Mouse (Mus musculus) ES-E14 (cell line): ENCODE results near the gene Stat3. TPM values are rescaled to one million over a fixed set of nuclear protein-coding genes. Genes with fewer than 3 reads are reported as not detected.
A peak's percentile ranks its signal among the peaks of the same experiment; 100 is the strongest.

Experiments
- DNase-seq: peaks from one replicate; pipeline ENCODE4 v3.0.0-alpha.2; 2013; ENCODE audit warnings: low read depth, low spot score
- H3K27ac ChIP-seq: 2 replicates; pipeline ENCODE4 v1.5.1; 2012; ENCODE audit warnings: low read depth, mild to moderate bottlenecking, low read length, moderate library complexity, mixed read lengths; ENCODE audit not compliant: poor library complexity, insufficient read depth, severe bottlenecking
- H3K36me3 ChIP-seq: 2 replicates; pipeline ENCODE4 v1.6.1; 2012; ENCODE audit warnings: mild to moderate bottlenecking, low read length, moderate library complexity, mixed read lengths; ENCODE audit not compliant: control insufficient read depth, poor library complexity, insufficient read depth, severe bottlenecking
- H3K4me1 ChIP-seq, 2 experiments: fragments of 150-350 bp in 1 of 2; sonication (generic) in 1 of 2; 2 replicates each; pipeline ENCODE4 v1.6.1; 2012; ENCODE audit warnings: low read length in 2 of 2, mild to moderate bottlenecking in 1 of 2, mixed read lengths in 1 of 2; ENCODE audit not compliant: control insufficient read depth in 2 of 2, insufficient read depth in 2 of 2, poor library complexity in 1 of 2
- H3K4me3 ChIP-seq, 2 experiments: fragments of 150-350 bp in 1 of 2; sonication (generic) in 1 of 2; 2 replicates each; pipeline ENCODE4 v1.5.1; 2012; ENCODE audit warnings: low read length in 2 of 2, low read depth in 1 of 2, mild to moderate bottlenecking in 1 of 2, mixed read lengths in 1 of 2; ENCODE audit not compliant: insufficient read depth in 1 of 2, poor library complexity in 1 of 2, severe bottlenecking in 1 of 2
- H3K9ac ChIP-seq: 2 replicates; pipeline ENCODE4 v1.6.1; 2012; ENCODE audit warnings: low read depth, mild to moderate bottlenecking, low read length, mixed read lengths; ENCODE audit not compliant: poor library complexity, insufficient read depth, severe bottlenecking
- H3K9me3 ChIP-seq: fragments of 150-350 bp; sonication (generic); 2 replicates; pipeline ENCODE4 v1.6.1; 2012; ENCODE audit warnings: low read depth, mild to moderate bottlenecking, low read length; ENCODE audit not compliant: control insufficient read depth, insufficient read depth
- CHD2 ChIP-seq: IDR thresholded peaks from 2 replicates; pipeline ENCODE4 v1.6.1; 2014; ENCODE audit warnings: mild to moderate bottlenecking, low read depth, low read length, inconsistent platforms
- HCFC1 ChIP-seq: IDR thresholded peaks from 2 replicates; pipeline ENCODE4 v1.6.1; 2012; ENCODE audit warnings: low read length, inconsistent platforms, borderline replicate concordance; ENCODE audit not compliant: insufficient read depth
- MAFK ChIP-seq: IDR thresholded peaks from 2 replicates; pipeline ENCODE4 v1.6.1; 2014; ENCODE audit warnings: mild to moderate bottlenecking, low read depth, low read length, inconsistent platforms; ENCODE audit not compliant: insufficient read depth
- ZC3H11A ChIP-seq: IDR thresholded peaks from 2 replicates; pipeline ENCODE4 v1.6.1; 2012; ENCODE audit warnings: low read depth, mild to moderate bottlenecking, inconsistent platforms, low read length, borderline replicate concordance
- ZNF384 ChIP-seq: IDR thresholded peaks from 2 replicates; pipeline ENCODE4 v1.6.1; 2012; ENCODE audit warnings: low read depth, low read length, inconsistent platforms
- in situ Hi-C, 2 experiments: fragments of 600-800 bp; cut with MboI; formaldehyde crosslinking; loops; one replicate each; pipeline ENCODE4 v1.15.1; 2025; ENCODE audit warnings: low sequenced_read_pairs in 2 of 2, inconsistent platforms in 1 of 2; ENCODE audit not compliant: unreplicated experiment in 2 of 2
- total RNA-seq: library from RNA; depleted of rRNA; stranded (reverse); fragments of 300-350 nt; gene quantifications from 2 replicates; pipeline ENCODE4 v1.2.3, GENCODE M21; 2012

Gene Stat3
- total RNA-seq, 1 experiment, result 61.5 TPM

- no peak overlapping the region for H3K9ac ChIP-seq
- H3K4me3 ChIP-seq, result peak overlapping the region; percentile 56 to 99; a peak in 3 of 4 replicates
- H3K27ac ChIP-seq, result no peak overlapping the region
- in situ Hi-C loops, result no loop called here
- H3K9me3 ChIP-seq, result no peaks in the 10 kb centered on the region
- H3K4me1 ChIP-seq, result peaks cover 6 to 11% of the 10 kb centered on the region in 2 experiments
- no peaks in the 10 kb centered on the region; the same call in 1 of the 2 replicates for H3K36me3 ChIP-seq
- TF ChIP-seq ZC3H11A, result no peak
- TF ChIP-seq CHD2, result no peak
- TF ChIP-seq HCFC1, result no peak
- no peak for TF ChIP-seq ZNF384
- no peak for TF ChIP-seq MAFK
- no peak for DNase-seq
These were observed 1.2 kb downstream of the Stat3 start for GRCm38 (mm10) chr11:100938112-100938511.

- Histone ChIP-seq H3K9ac (no peak overlapping the region), H3K4me3 (no peak overlapping the region), H3K36me3 (no peaks in the 10 kb centered on the region; the same call in 1 of the 2 replicates), H3K4me1 (peaks cover 6 to 11% of the 10 kb centered on the region in 2 experiments), H3K27ac (no peak overlapping the region), H3K9me3 (no peaks in the 10 kb centered on the region)
- TF ChIP-seq HCFC1 (no peak), CHD2 (no peak), ZC3H11A (no peak), ZNF384 (no peak), MAFK (no peak)
- DNase-seq, result no peak
- in situ Hi-C loops, result no loop called here
These were observed 2.0 kb downstream of the Stat3 start for GRCm38 (mm10) chr11:100937295-100937694.

GRCm38 (mm10) chr11:100935373-100936355, 3.7 kb downstream of the Stat3 start:
- Histone ChIP-seq H3K4me3 (no peak overlapping the region), H3K36me3 (peaks cover 1% of the 10 kb centered on the region), H3K9ac (peak overlapping the region; percentile 15; the same call in 1 of the 2 replicates), H3K27ac (no peak overlapping the region; the same call in 1 of the 2 replicates), H3K9me3 (no peaks in the 10 kb centered on the region), H3K4me1 (peaks cover 8 to 17% of the 10 kb centered on the region in 2 experiments)
- no peak for TF ChIP-seq ZC3H11A
- TF ChIP-seq ZNF384, result 0 out of 2 replicates have a peak, but pooled peaks have one; percentile 40
- DNase-seq, result no peak
- in situ Hi-C loops, result no loop called here

GRCm38 (mm10) chr11:100931254-100931921, 8.0 kb downstream of the Stat3 start:
- no peaks in the 10 kb centered on the region for H3K9me3 ChIP-seq
- H3K4me1 ChIP-seq, result peaks cover 8 to 17% of the 10 kb centered on the region in 2 experiments; a peak in 3 of 4 replicates
- H3K4me3 ChIP-seq, result no peak overlapping the region
- no peak overlapping the region for H3K9ac ChIP-seq
- H3K27ac ChIP-seq, result no peak overlapping the region
- TF ChIP-seq MAFK (no peak), HCFC1 (no peak), ZNF384 (no peak), CHD2 (no peak)
- in situ Hi-C loops, result no loop called here
- peaks cover 3% of the 10 kb centered on the region for H3K36me3 ChIP-seq
- no peak for DNase-seq
